Mouse (Mus musculus): Measurements from ENCODE around the gene Ago1.

Ago1 gene

DNA sequence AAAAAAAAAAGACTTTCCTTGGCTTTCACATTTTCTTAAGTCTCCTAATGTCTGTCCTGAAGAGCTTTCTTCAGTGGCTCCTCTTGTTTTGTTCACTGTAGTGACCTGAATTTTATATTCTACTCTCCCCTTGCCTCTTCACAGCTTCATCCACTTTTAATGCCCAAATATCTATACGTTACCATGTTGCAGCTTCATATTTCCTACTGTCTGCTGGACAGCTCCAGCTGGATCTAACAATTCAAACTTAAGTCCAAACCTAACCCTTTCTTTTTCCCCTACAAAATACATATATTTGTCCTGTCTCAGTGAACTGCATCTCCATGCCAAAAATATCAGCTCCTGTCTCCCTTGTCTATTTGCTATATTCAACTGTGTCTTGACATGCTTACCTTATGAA lies 951 bp upstream of the Ago1 start:
- DNase-seq, result no peak

DNA sequence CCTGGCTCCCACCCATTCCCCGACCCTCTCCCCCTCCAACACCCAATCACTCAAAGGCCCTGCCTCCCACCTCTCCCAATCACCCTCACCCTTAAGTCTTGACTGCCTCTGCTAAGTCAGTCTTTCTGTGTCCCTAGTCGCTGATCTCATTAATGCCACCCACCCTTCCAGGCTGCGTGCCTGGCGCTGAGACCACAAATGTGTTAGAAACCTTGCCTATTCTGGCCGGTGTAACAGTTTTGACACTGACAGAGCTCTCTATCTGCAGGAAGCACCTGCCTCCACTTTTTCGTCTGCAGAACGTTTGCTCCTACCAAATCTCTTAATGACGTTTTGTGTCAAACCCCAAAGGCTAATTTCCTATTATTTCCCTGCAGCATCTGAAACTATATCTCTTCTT lies 542 bp upstream of the Ago1 start:
- no peak for DNase-seq

DNA sequence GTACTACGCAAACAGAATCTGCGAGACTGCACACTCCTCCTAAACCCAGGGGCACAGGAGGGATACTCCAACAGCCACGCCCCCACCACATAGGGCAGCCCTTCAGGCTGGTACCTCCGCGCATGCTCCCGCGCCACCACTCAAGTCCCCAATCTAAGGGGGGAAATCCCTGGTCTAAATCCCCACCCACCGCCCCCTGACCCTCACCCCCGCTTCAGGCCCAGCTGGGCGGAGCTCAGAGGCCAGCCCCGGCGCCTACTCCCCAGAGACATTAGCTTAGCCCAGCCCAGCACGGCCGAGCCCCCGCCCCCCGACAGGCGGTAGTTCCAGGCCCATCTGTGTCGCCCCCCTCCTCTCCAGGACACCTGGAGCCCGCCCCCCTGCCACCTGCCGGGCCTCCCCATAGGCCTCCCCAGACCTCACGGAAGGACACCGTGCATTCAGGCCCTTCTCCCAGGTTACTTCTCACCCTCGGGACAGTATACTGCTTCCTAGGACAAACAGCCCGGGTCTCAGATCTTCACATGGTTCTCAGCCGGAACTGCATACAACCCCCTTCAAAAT lies 580 bp downstream of the Ago1 start:
- DNase-seq, result peak; percentile 80 to 89

DNA sequence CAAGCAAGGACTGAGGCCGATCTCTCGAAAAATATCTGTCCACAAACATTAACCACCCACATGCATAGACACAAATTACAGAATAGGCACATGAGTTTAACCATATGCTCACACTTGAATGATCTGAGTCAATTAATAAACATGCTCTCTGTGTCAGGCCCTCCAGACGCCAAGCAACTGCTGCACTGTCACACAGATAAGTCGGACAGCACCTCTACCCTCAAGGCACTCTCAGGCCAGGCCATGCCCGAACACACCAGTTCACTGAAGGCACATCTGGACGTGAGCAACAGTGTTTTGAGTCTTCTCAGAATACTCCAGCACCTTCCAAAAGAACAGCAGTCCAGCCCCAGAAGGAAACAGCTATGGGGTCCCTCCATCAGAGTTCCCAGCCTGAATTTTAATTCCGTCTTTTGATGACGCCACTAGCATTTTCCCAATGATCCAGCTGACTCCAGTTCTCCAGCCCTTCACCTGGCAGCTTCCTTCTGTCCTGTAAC lies 2.1 kb downstream of the Ago1 start:
- peak; percentile 7 for DNase-seq

DNA sequence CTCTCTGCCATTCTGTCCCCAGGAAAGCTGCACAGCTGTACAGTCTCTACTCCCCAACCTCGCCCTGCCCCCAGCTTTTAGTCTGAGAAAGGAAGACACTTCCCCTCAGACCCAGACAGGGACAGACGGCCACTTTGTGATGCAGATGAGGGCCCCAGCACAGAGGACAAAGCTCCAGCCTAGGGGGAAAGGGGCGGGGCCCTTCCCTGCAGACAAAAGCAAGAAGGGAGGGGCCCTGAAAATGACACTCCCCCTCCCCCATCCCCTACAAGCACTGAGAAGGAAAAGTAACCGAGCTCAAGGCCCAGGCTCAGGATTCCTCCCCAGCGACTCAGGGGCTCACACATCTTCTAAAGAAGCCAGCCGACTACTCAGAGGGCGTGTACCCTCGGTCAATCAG lies 2.5 kb downstream of the Ago1 start:
- peak; percentile 57 to 68 for DNase-seq

DNA sequence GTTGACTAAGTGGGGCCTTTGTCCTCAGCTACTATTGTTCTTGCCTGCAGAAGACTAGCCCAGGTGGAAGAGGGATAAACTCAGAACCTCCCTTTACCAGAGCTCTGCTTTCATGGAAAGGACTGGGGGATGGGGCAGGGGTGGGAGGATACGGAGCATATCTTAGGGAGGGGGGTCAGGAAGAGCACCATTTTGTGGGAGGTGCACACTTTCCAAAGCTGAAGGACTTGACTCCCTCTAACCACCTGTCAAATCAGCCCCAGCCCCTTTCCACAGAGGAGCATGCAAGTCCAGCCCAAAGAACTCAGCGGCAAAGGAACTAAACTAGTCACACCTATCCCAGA lies 3.5 kb downstream of the Ago1 start:
- no peak for DNase-seq

DNA sequence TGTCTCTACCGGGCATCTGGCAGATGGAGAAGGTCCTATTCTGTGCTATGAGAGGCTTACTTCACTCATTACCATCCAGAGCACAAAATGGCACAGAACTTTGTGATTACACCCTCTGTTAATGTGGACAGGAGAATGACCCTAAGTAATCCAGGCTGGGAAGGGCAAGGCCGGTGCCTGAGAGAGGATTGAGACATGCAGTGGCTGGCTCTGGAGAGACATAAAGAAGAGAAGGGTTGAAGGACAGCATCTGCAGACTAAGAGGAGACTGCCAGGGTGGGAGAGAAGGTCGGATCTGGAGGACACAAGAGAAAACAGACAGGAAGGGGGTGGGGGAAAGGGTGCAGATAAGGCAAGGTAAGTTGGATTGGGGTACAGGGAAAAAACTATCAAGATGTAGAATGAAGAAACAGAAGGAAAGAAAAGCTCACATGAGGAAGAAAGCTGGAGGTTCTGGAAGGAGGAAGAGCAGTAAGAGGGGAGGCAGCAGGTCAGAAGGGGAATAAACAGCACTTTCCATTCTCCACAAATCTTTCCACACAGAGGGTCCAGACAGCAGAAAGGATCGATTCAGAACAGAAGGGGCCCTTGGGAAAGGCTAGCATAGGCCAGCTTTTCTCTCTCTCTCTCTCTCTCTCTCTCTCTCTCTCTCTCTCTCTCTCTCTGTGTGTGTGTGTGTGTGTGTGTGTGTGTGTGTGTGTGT lies 4.0 kb downstream of the Ago1 start:
- no peak for DNase-seq

DNA sequence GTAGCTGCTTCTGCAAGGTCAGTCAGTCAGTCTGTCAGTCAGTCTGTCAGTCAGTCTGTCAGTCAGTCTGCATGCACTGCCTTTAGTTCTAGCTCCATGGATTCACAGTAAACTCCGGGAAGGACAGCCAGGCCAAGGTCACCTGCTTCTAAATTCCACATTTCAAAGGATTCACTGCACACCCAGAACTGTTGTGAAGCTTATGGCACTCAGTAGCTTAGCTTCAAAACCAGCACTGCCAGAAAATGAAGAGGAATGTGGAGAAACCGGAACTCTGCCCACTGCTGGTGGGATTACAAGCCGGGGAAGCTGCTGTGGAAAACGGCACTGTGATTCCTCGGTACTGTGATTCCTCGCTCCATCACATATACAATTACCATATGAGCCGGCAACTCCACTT lies 12.9 kb downstream of the Ago1 start:
- no peak for DNase-seq

DNA sequence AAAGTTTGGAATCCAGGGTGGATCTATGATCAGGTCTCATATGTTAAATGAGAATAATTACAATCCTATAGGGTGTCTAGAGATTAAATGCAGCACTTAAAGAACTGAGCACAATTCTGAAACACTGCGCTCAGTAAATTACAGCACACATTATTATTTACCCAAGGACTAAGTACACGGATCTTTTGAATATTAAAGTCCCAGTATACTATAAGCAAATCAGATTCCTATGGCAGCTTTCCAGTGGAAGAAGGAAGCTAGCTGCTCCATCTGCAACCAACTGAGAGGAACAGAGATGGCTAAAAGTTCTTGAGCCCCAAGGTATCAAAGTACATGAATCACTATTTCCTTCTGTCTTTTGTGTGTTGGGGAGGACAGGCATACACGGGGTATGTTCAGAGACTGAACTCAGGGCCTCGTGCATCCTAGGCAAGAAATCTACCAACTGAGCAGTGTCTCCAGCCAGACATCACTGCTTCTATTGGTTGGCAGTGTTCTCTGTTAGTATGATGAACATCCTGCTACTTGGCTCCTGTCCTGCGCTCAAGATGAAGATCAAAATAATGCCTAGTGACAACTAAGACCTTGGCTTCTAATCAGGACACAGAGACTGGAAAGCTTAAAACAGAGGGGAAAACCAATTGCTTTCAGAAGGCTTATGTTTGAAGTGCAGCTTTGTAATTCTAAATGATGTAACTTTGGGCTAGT lies 13.7 kb downstream of the Ago1 start:
- no peak for DNase-seq

DNA sequence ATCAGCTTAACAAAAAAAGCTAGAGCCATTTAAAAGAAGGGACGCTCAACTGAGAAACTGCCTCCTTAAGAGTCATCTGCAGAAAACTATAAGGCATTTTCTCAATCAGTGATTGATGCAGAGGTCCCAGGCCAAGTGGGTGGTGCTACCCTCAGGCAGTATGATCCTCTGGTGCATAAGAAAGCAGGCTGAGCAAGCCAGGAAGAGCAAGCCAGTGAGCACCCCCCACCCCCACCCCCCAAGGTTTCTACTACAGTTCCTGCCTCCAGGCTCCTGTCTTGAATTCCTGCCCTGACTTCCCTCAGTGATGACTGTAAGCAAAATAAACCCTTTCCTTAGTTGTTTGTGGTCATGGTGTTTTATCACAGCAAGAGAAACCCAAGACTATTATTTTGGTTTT lies 18.1 kb downstream of the Ago1 start:
- DNase-seq, result no peak

DNA sequence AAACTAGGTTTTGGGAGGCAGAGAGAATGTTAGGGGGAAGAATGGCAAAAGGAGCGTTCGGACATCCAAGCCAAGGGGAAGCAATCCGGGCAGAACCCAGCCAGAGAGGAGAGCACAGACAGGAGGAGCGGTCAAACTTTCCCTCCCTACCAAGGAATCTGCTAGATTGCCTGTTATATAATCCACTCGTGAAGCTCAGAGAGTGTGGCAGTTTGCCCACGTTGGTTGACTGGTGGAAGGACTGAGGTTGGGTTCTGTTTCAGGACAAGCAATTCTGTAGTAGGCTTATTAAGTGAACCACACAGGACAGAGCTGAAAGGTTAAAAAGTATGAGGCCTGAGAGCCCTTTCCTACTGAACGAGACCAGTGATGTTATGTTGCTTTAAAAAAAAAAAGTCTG lies 21.3 kb downstream of the Ago1 start:
- DNase-seq, result no peak

DNA sequence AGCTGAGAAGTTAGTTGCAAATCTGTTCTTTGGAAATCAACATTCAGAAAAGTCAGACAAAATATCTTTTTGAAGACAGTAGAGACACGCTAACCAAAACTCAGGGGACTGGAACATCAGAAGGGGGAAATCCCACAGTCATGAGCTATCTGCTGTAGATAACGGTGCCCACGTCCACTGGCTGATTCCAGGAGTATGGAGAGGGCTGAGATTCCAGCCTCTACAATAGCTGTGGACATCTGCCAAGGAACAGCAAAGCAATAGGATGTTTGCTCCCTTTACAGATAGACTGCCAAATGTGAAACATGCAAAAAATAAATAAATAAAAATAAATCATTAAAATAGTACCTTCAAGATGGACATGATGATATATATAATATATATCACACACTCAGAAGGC lies 23.9 kb downstream of the Ago1 start:
- no peak for DNase-seq

DNA sequence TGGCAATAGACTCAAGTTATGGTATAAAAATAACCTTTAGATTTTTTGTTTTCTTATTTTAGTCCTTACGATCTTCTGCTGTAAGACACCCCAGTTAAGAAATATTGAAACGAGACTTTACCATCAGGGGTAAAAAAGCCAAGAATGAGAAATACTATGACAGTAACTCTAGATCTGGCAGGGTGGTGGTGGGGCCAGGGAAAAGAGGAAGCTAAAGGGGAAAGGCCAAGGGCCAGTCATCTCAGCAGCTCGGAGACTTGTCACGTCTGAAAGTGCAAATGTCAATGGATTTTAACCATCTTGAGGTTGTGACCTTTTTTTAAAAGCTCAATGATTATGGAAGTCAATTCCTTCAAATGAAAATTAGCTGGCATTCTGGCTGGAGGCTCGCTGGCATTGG lies 30.1 kb downstream of the Ago1 start:
- no peak for DNase-seq

DNA sequence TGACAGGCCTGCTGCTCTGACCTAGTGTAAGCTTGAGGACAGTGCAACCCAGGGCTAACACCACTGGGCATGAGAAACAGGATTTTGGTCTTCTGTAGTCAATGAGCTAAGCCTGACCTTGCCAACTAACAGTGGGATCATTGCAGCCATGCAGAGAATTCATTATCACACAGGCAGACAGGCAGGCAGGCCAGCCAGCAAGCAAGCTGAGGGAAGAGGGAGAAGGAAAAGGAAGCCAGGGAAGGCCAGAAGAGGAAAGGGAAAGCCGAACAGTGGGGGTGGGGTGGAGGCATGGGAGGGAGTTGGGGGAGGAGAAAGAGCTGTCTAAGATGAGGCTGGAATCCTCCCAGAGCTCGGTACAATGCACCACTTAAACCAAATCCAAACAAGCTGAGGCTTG lies 32.1 kb downstream of the Ago1 start:
- peak in 1 of 2 experiments; percentile 13 for DNase-seq

DNA sequence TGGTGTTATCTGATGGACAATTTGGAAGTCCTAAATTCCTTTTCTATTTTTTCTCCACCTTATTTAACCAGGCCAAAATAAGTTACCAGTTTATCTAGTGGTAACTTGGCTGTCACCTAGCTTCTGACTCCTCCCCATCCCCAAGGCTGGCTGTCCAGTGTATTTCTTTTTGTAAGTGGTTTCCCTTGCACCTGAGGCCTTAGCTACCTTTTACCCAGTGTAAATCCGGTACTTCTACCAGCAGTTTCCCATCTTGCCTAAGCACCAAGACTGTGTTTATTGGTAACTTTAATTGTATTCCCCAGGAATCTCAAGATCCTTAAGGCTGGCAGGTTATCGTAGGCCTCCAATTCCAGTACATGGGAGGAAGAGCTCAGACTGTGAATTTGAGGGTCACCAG lies 34.3 kb downstream of the Ago1 start:
- no peak for DNase-seq

DNA sequence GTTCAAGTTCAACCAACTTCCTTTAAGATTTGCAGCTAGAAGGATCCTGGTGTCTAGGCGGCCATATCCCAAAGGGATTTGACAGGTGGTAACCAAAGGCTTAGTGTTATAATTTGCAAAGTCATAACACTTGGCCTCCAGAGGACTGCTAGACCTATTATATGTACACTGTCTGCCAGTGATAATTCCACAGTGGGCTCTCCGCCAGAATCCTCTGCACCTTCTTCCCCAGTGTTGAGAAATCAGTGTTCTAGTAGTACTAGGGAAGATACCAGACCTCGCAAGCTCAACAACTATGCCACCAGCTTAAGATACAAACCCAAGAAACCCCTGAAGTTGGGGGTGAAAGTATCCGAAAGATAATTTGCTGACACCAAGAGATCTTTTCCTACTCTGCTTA lies 35.2 kb downstream of the Ago1 start:
- DNase-seq, result no peak

DNA sequence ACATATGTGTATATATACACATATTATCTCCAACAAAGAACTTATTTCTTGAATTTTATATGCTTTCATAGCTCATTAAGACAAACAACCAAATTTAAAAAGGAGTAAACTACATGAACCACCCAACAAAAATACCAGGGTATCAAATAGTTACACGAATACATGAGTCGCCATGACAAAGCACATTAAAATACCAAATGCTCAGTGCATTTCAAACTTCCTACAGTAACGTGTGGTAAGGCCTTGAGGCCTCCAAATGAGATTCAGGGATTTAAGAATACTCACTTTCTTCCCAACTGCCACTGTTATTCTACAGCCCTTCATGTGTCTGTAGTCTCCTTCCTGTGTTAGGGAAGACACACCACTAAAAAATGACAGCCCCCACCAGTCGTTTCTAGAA lies 36.6 kb downstream of the Ago1 start:
- no peak for DNase-seq

DNA sequence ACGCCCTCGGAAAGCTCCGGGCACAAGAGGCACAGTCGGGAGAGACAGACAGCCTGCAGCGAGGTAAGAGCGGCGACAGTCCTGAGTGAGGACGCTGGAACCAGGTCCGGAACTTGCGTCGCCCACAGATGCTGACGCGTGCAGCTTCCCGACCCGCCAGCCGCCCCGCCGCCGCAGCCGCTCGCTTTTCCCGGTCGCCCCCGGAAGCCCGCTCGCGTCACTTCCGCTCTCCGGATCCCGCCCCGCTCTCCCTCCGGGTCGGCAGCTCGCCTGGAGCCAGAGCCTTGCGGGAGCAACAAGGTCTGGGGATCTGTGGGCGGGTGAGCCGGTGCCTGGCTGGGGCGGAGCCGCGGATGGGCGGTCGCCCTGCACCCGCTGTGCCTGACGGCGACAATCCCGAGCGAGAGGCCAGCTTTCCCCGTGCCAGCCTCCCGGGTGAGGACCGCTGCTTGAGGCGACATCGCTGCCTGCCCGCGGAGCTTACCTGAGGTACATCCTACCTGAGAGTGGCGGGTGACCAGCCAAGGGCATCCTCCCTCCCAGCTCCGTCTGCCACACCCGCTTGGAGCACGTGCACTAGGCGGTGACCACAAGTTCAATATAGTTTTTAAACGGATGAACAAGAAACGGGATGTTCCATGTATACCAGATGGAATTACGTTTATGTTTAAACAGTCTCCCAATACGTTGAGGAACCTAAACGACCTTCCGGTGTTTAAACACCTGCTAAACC lies 38.9 kb downstream of the Ago1 start, which contains the start of gene Ago3:
Gene Ago3 (minus strand): TSS at position 210 of the 733 bp plus-strand sequence.
- DNase-seq, result peak; percentile 96 to 97

DNA sequence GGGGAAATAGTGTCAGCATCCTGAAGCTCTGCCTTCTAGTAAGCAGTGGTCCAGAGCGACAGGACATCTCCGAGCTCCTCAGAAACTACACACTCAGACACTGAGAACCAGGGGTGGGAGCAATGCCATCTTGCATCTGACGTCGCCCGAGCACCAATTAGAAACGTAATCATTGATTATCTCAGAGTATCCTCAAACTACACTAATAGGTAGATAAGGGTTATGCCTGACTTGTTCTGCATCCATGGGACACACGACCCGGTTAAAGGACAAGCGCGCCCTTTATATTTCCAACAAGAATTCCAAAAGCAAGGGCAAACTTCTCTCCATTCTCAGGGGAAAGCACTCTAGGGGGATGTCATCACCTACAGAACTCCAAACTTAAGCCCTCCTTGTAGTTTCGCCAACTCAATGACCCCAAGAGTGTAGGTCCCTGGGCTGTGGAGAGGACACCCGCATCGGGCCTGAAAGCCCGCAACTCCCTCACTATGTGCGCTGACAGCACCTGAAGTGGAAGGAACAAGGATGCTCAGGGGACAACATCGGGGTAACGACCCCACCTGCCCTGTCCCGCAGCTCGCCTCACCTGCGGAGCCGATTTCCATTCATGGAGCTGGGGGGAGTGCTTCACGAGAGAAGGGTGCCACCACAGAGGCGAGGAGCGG lies 39.6 kb downstream of the Ago1 start:
- peak in 1 of 2 experiments; percentile 13 for DNase-seq

DNA sequence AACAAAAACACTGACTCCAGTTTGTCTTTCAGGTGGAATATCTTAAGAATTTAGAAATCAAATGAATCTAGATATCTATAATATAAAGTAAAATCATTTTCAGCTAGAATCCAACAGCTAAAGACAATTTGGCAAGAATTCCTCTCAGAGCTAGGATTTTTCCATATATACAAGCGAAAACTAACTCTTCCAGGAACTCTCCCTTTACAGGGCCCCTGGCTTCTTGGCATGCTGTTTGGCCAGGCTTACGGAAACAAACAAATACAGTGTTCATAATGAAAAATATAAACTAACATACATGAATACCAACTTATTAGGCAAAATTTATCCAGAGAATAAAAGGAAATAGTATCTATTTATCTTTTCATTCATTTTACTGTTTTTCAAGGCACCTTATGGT lies 44.5 kb downstream of the Ago1 start:
- DNase-seq, result no peak

DNA sequence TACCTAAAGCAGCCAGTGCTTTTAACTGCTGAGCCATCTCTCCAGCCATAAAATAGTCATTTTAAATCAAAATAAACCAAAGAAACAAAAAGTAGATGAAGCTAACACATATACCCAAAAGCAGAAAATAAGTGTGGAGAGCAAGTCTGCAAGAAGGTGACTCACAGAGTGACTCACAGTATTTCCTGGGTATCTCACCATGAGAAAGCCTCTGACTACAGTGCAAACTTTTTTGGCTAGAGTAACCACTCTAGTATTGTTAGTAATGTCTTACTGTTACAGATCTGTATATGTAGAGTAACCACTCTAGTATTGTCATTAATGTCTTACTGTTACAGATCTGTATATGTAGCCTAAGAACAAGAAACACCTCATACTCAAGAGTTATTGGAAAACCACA lies 52.7 kb downstream of the Ago1 start:
- no peak for DNase-seq

DNA sequence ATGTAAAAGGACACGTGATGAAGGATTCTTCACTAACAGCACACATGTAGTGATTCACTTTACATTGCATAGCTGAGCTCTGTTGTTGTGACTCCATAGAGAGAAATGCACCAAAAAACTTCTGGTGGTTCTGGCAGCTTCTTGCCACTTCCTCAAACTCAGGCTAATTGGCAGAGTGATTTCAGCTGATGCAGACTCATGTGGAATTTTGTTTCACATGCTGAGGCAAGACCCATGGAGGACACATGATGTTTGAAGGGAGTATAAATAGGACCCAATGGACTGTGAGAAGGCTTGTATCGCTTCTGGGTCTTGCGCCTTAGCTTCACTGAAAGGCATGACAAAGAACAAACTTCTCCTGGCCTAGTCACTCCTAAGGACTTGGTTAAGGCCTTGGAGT lies 55.9 kb downstream of the Ago1 start:
- DNase-seq, result no peak

Measured in kidney, postnatal 4 days (tissue).